Mouse (Mus musculus) MEL (cell line): ENCODE data around the gene Gm20388. TPM values are rescaled to one million over a fixed set of nuclear protein-coding genes. Genes with fewer than 3 reads are reported as not detected.
A peak's percentile ranks its signal among the peaks of the same experiment; 100 is the strongest.

Source experiments
- DNase-seq: peaks from one replicate; pipeline ENCODE4 v3.0.0; 2011; ENCODE audit warnings: low read depth, low spot score
- H3K27ac ChIP-seq: 2 replicates; pipeline ENCODE4 v1.5.1; 2012; ENCODE audit warnings: low read depth, mild to moderate bottlenecking, control low read depth, low read length, moderate library complexity; ENCODE audit not compliant: control insufficient read depth
- H3K27me3 ChIP-seq, 2 experiments: fragments of 150-350 bp in 1 of 2; sonication (generic) in 1 of 2; 2 replicates each; pipeline ENCODE4 v1.6.1; 2012; ENCODE audit warnings: low read length in 2 of 2, mild to moderate bottlenecking in 2 of 2, improper control_type of control experiment in 1 of 2, moderate library complexity in 1 of 2; ENCODE audit not compliant: insufficient read depth in 2 of 2, control insufficient read depth in 1 of 2
- H3K36me3 ChIP-seq, 2 experiments: 2 replicates each; pipeline ENCODE4 v1.6.1; 2012 to 2014; ENCODE audit warnings: low read length in 2 of 2, improper control_type of control experiment in 1 of 2, inconsistent platforms in 1 of 2, mild to moderate bottlenecking in 1 of 2; ENCODE audit not compliant: insufficient read depth in 2 of 2, control insufficient read depth in 1 of 2
- H3K4me1 ChIP-seq, 2 experiments: fragments of 150-350 bp in 1 of 2; sonication (generic) in 1 of 2; 2 replicates each; pipeline ENCODE4 v1.6.1; 2012; ENCODE audit warnings: low read length in 2 of 2, improper control_type of control experiment in 1 of 2, mild to moderate bottlenecking in 1 of 2; ENCODE audit not compliant: insufficient read depth in 2 of 2, control insufficient read depth in 1 of 2
- H3K4me3 ChIP-seq, 2 experiments: fragments of 150-350 bp in 1 of 2; sonication (generic) in 1 of 2; 2 replicates each; pipeline ENCODE4 v1.5.1; 2012; ENCODE audit warnings: low read depth in 2 of 2, low read length in 2 of 2, mild to moderate bottlenecking in 2 of 2, moderate library complexity in 2 of 2, control low read depth in 1 of 2, improper control_type of control experiment in 1 of 2; ENCODE audit not compliant: control insufficient read depth in 1 of 2, insufficient read depth in 1 of 2
- H3K79me2 ChIP-seq: 2 replicates; pipeline ENCODE4 v1.6.1; 2012; ENCODE audit warnings: mild to moderate bottlenecking, low read length, moderate library complexity; ENCODE audit not compliant: control insufficient read depth, poor library complexity, insufficient read depth
- H3K9ac ChIP-seq: 2 replicates; pipeline ENCODE4 v1.6.1; 2012; ENCODE audit warnings: low read depth, mild to moderate bottlenecking, control low read depth, low read length, moderate library complexity; ENCODE audit not compliant: control insufficient read depth, poor library complexity, severe bottlenecking
- H3K9me3 ChIP-seq: fragments of 150-350 bp; sonication (generic); replicated peaks from 2 replicates; pipeline ENCODE4 v1.6.1; 2012; ENCODE audit warnings: mild to moderate bottlenecking, low read length, improper control_type of control experiment, moderate library complexity; ENCODE audit not compliant: insufficient read depth
- BHLHE40 ChIP-seq: IDR thresholded peaks from 2 replicates; pipeline ENCODE4 v1.6.1; 2012; ENCODE audit warnings: low read depth, mild to moderate bottlenecking, inconsistent platforms, low read length, improper control_type of control experiment, borderline replicate concordance
- E2F4 ChIP-seq: IDR thresholded peaks from 2 replicates; pipeline ENCODE4 v1.6.1; 2011; ENCODE audit warnings: low read depth, low read length, improper control_type of control experiment, borderline replicate concordance
- EP300 ChIP-seq, 2 experiments: IDR thresholded peaks; 2 replicates each; pipeline ENCODE4 v1.6.1; 2011; ENCODE audit warnings: improper control_type of control experiment in 2 of 2, low read length in 2 of 2, low read depth in 1 of 2, mild to moderate bottlenecking in 1 of 2
- ETS1 ChIP-seq: IDR thresholded peaks from 2 replicates; pipeline ENCODE4 v1.6.1; 2012; ENCODE audit warnings: low read depth, mild to moderate bottlenecking, inconsistent platforms, low read length, improper control_type of control experiment, moderate library complexity
- GABPA ChIP-seq: IDR thresholded peaks from 2 replicates; pipeline ENCODE4 v1.6.1; 2012; ENCODE audit warnings: low read depth, mild to moderate bottlenecking, inconsistent platforms, low read length, improper control_type of control experiment, moderate library complexity
- HCFC1 ChIP-seq: IDR thresholded peaks from 2 replicates; pipeline ENCODE4 v1.6.1; 2012; ENCODE audit warnings: low read depth, mild to moderate bottlenecking, inconsistent platforms, low read length, improper control_type of control experiment, moderate library complexity
- JUND ChIP-seq: IDR thresholded peaks from 2 replicates; pipeline ENCODE4 v1.6.1; 2011; ENCODE audit warnings: low read depth, mild to moderate bottlenecking, improper control_type of control experiment, low read length
- MAFK ChIP-seq: IDR thresholded peaks from 2 replicates; pipeline ENCODE4 v1.6.1; 2011; ENCODE audit warnings: low read depth, mild to moderate bottlenecking, low read length, improper control_type of control experiment, borderline replicate concordance
- MAZ ChIP-seq: IDR thresholded peaks from 2 replicates; pipeline ENCODE4 v1.6.1; 2012; ENCODE audit warnings: low read depth, mild to moderate bottlenecking, inconsistent platforms, low read length, improper control_type of control experiment
- MXI1 ChIP-seq: IDR thresholded peaks from 2 replicates; pipeline ENCODE4 v1.6.1; 2011; ENCODE audit warnings: mild to moderate bottlenecking, low read depth, low read length, improper control_type of control experiment
- MYB ChIP-seq: IDR thresholded peaks from 2 replicates; pipeline ENCODE4 v1.6.1; 2011; ENCODE audit warnings: mild to moderate bottlenecking, low read depth, low read length, improper control_type of control experiment
- NELFE ChIP-seq: IDR thresholded peaks from 2 replicates; pipeline ENCODE4 v1.6.1; 2011; ENCODE audit warnings: low read depth, low read length, improper control_type of control experiment
- NRF1 ChIP-seq: IDR thresholded peaks from 2 replicates; pipeline ENCODE4 v1.6.1; 2014; ENCODE audit warnings: low read depth, mild to moderate bottlenecking, inconsistent platforms, low read length, improper control_type of control experiment, moderate library complexity; ENCODE audit not compliant: poor library complexity, insufficient read depth, severe bottlenecking
- RCOR1 ChIP-seq: IDR thresholded peaks from 2 replicates; pipeline ENCODE4 v1.6.1; 2012; ENCODE audit warnings: low read depth, mild to moderate bottlenecking, inconsistent platforms, low read length, improper control_type of control experiment
- SMC3 ChIP-seq: IDR thresholded peaks from 2 replicates; pipeline ENCODE4 v1.6.1; 2011; ENCODE audit warnings: low read depth, low read length, improper control_type of control experiment
- UBTF ChIP-seq: IDR thresholded peaks from 2 replicates; pipeline ENCODE4 v1.6.1; 2012; ENCODE audit warnings: low read depth, mild to moderate bottlenecking, inconsistent platforms, low read length, improper control_type of control experiment, moderate library complexity, borderline replicate concordance; ENCODE audit not compliant: insufficient read depth
- USF1 ChIP-seq: IDR thresholded peaks from 2 replicates; pipeline ENCODE4 v1.6.1; 2014; ENCODE audit warnings: low read depth, mild to moderate bottlenecking, inconsistent platforms, low read length, improper control_type of control experiment, moderate library complexity
- ZKSCAN1 ChIP-seq: IDR thresholded peaks from 2 replicates; pipeline ENCODE4 v1.6.1; 2012; ENCODE audit warnings: low read depth, mild to moderate bottlenecking, inconsistent platforms, low read length, improper control_type of control experiment, moderate library complexity
- ZNF384 ChIP-seq: IDR thresholded peaks from 2 replicates; pipeline ENCODE4 v1.6.1; 2012; ENCODE audit warnings: low read depth, mild to moderate bottlenecking, inconsistent platforms, low read length, improper control_type of control experiment
- polyA plus RNA-seq, 2 experiments: library from polyadenylated mRNA; stranded (reverse) in 1 of 2; unstranded in 1 of 2; fragments of >175 nt in 1 of 2; fragments of >200 nt in 1 of 2; gene quantifications; 2 replicates each; pipeline versions ENCODE4 v1.2.1 to v1.2.4; 2012; ENCODE audit warnings: low replicate concordance in 2 of 2, low read depth in 1 of 2; ENCODE audit not compliant: insufficient read length in 2 of 2, insufficient read depth in 1 of 2, missing spikeins in 1 of 2
- total RNA-seq: library from RNA; depleted of rRNA; stranded (reverse); fragments of 300-350 nt; gene quantifications from 2 replicates; pipeline ENCODE4 v1.2.3, GENCODE M21; 2012

The Gm20388 gene
- total and polyA plus RNA-seq, 3 experiments, result 11.1 to 17.8 TPM; not detected in 1

- TF ChIP-seq NELFE (no peak), UBTF (no peak), RCOR1 (no peak), GABPA (no peak), ZNF384 (no peak), ZKSCAN1 (no peak), BHLHE40 (no peak), ETS1 (no peak), SMC3 (no peak), JUND (no peak), MXI1 (no peak), NRF1 (no peak), MYB (no peak), USF1 (no peak), HCFC1 (no peak), MAFK (no peak), E2F4 (no peak)
- Histone ChIP-seq H3K4me3 (no peak overlapping the region), H3K36me3 (no peaks in the 10 kb centered on the region), H3K27me3 (no peaks in the 10 kb centered on the region), H3K9me3 (no peaks in the 10 kb centered on the region), H3K27ac (no peak overlapping the region), H3K4me1 (no peaks in the 10 kb centered on the region), H3K9ac (no peak overlapping the region), H3K79me2 (no peaks in the 10 kb centered on the region)
- no peak for DNase-seq
Measured at GRCm38 (mm10) chr8:124076416-124076815, 4165.8 kb downstream of the Gm20388 start.

- no peaks in the 10 kb centered on the region for H3K79me2 ChIP-seq
- no peak overlapping the region for H3K4me3 ChIP-seq
- H3K27me3 ChIP-seq, result no peaks in the 10 kb centered on the region
- no peaks in the 10 kb centered on the region for H3K9me3 ChIP-seq
- no peak overlapping the region for H3K9ac ChIP-seq
- TF ChIP-seq MAFK (no peak), EP300 (IDR thresholded peaks at IDR 0.05; ENCODE audit: low read depth in 1 of 2, low read length in 2 of 2) (0 out of 4 replicates have a peak, but pooled peaks of 1 of the 2 experiments have one; percentile 24), ZNF384 (no peak), MYB (no peak), MAZ (no peak), GABPA (no peak)
- H3K4me1 ChIP-seq, result no peaks in the 10 kb centered on the region
- H3K36me3 ChIP-seq, result no peaks in the 10 kb centered on the region
- no peak overlapping the region for H3K27ac ChIP-seq
- DNase-seq, result peak; percentile 26
Measured at GRCm38 (mm10) chr8:124077377-124077776, 4166.7 kb downstream of the Gm20388 start.
